Mouse (Mus musculus): ENCODE results near the gene Rad51c.

DNA sequence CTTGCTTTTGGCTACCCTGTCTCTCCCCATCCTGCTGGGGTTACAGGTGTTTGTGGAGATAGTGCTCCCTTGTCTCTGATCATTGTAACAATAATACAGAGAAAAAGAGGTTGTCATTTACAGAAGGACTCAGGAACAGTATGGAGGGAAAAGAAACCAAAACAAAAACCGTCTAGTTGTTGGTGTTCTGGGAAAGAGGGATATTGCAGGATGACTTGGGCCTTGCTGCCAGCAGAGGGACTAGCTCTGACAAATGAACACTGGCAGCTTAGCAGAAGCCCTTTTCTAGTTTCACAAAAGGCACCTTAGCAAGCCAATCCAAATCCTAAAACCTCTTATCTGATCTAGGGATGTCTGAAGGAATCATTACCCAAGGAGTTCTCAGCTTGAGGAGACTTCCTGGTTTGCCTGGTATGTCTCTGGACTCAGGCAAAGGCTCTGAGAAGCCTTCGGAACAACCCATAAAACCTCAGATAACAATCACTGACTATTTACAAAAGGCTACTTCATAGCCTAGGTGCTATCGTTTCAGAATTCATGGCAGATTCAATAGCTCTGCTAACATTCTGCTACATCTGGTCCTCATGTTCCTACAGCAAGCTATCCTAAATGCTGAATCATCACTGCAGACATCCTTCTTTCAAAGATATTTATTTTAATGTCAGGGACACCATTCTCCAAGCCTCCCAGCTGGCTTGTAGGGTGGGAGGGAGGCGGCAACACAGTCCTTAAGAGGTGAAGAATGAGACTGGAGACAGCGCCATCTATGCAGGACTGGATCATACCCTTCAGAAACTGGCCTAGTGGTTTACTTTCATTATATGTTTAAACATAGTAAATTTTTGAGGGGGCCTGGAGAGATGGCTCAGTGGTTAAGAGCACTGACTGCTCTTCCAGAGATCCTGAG is 31.8 kb upstream of the Rad51c start:
- TF ChIP-seq GATA1 (IDR thresholded peaks at IDR 0.05; ENCODE audit: borderline replicate concordance, low read length) (no peak), CTCF (IDR thresholded peaks at IDR 0.05; ENCODE audit: low read depth, low read length) (no peak), TAL1 (conservative IDR thresholded peaks at IDR 0.05; ENCODE audit: low read depth, low read length) (no peak)
